ENCODE assay signal across 30 mouse cellular contexts in the genomic region with DNA sequence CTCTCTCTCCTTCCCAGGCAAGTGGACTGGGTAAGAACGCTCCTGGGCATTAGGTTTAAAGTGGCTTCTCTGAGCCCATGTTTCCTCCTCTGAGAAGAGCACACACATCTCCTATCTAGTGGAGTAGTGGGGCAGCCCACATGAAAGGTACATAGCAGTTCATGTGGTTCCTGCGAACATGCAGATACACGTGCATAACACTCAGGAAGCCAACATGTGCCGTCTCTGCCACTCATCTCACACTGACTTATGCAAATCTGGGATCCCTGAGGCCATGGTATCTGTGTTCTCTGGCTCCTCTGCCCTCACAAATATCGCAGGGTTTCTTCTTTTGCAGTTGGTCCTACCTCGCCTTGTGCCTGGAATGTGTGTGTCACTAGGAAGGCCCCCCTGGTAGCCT. TPM values are rescaled to one million over a fixed set of nuclear protein-coding genes. Genes with fewer than 3 reads are reported as not detected.
DNase-seq lines count a peak whose midpoint lies in the region; ATAC-seq and TF ChIP-seq lines count a peak whose summit lies in the region.
"Had no signal": no experiment of that assay in that cellular context is flagged by ENCODE, and none has a peak within 500 bp of the region (broad histone marks: within the 10 kb centered on the region; RNA-seq: fewer than 3 reads in every experiment).

No protein-coding gene starts in this region.

- ATAC-seq in activated CD4-positive, CD25-positive, alpha-beta regulatory T cell, adult 4 months = peak; percentile 70
- ATAC-seq: forebrain, embryonic 14.5 days; intestine, postnatal 0 days; midbrain, embryonic 16.5 days had no signal

- no peak for TF ChIP-seq CTCF in thymus, adult 2 months (IDR thresholded peaks at IDR 0.05; ENCODE audit: borderline replicate concordance, control insufficient read depth, extremely low read depth, insufficient read depth, low read length, poor library complexity)

- H3K4me1 ChIP-seq in thymus, adult 2 months (replicated peaks; ENCODE audit: control insufficient read depth, insufficient read depth, low read length) = peaks cover 30% of the 10 kb centered on the region
- H3K4me1 ChIP-seq: embryonic facial prominence, embryonic 15.5 days; hindbrain, embryonic 15.5 days; kidney, embryonic 15.5 days; limb, embryonic 15.5 days; neural tube, embryonic 15.5 days had no signal

- H3K27ac ChIP-seq in thymus, adult 2 months (ENCODE audit: control insufficient read depth, insufficient read depth, low read length) = no peak overlapping the region
- H3K27ac ChIP-seq: embryonic facial prominence, embryonic 15.5 days; heart, adult 2 months; heart, embryonic 13.5 days; hindbrain, embryonic 15.5 days; kidney, embryonic 15.5 days; left cerebral cortex, adult 2 months; limb, embryonic 15.5 days; liver, embryonic 15.5 days; macrophage; neural tube, embryonic 15.5 days had no signal

- WGBS in thymus, adult 2 months = 11% methylated on average over 6 of the region's 6 CpGs

- H3K27me3 ChIP-seq in thymus, adult 2 months (ENCODE audit: control insufficient read depth, insufficient read depth, low read length) = no peaks in the 10 kb centered on the region
- H3K27me3 ChIP-seq: embryonic facial prominence, embryonic 15.5 days; heart, embryonic 13.5 days; hindbrain, embryonic 15.5 days; kidney, embryonic 15.5 days; limb, embryonic 15.5 days; liver, embryonic 15.5 days; neural tube, embryonic 15.5 days had no signal

- no peak for TF ChIP-seq POLR2A in thymus, adult 2 months (IDR thresholded peaks at IDR 0.05; ENCODE audit: control insufficient read depth, extremely low read depth, insufficient read depth, low read length, poor library complexity)

- no peak overlapping the region for H3K4me3 ChIP-seq in thymus, adult 2 months (ENCODE audit: control insufficient read depth, insufficient read depth, low read length)
- H3K4me3 ChIP-seq: embryonic facial prominence, embryonic 15.5 days; heart, adult 2 months; heart, embryonic 13.5 days; hindbrain, embryonic 15.5 days; kidney, embryonic 15.5 days; left cerebral cortex, adult 2 months; limb, embryonic 15.5 days; liver, embryonic 15.5 days; neural tube, embryonic 15.5 days had no signal

- peaks cover 15% of the 10 kb centered on the region; the same call in 1 of the 2 replicates for H3K36me3 ChIP-seq in thymus, adult 2 months (ENCODE audit: control insufficient read depth, insufficient read depth, low read length)

- peak; percentile 36 for DNase-seq in thymus, adult 2 months
- DNase-seq in thymus, adult 18-20 months = no peak
- peak; percentile 85 for DNase-seq in thymus, postnatal 0 days (ENCODE audit: low spot score)
- no peak for DNase-seq in right cerebral cortex, postnatal 10 days (ENCODE audit: low spot score in 2 of 2)
- no peak for DNase-seq in adrenal gland, postnatal 4 days (ENCODE audit: low spot score in 2 of 2)
- no peak for DNase-seq in gastrocnemius, adult 8-10 months (ENCODE audit: low spot score in 2 of 2)
- DNase-seq: adrenal gland, adult 2 months; B cell, adult 2 months; cerebellum, adult 2 months; cerebellum, postnatal 25 days; heart, postnatal 14 days; kidney, postnatal 4 days; left cerebral cortex, postnatal 4 days had no signal

RNA-seq across cellular contexts. Expression of a gene that starts 32.6 kb away (rescaled TPM):
- 899 TPM in 2 replicates for polyA plus RNA-seq in thymus, adult 2 months (2012; rRNA removed)
- polyA plus RNA-seq in activated CD4-positive, CD25-positive, alpha-beta regulatory T cell, adult 4 months (2017; shearing (Covaris generic)) = 100 to 1,000 TPM in 1 of 2 experiments, 10 to 100 TPM in 1; 80.4 to 102 TPM
- polyA plus RNA-seq in thymus, postnatal 0 days (2015; fragmentation: Nextera tagmentation; extraction: Ambion mirVana) = 50.2 and 68.3 TPM in 2 replicates
- 100 to 1,000 TPM; 108 to 111 TPM for total RNA-seq in adrenal gland, postnatal 4 days (2021)
- 100 to 1,000 TPM in 1 of 4 experiments, 10 to 100 TPM in 3; 64.8 to 105 (median 72.5) TPM for total RNA-seq in gastrocnemius, adult 8-10 months (2022)

RNA-seq across cellular contexts. Expression of a gene that starts 40.0 kb away (rescaled TPM):
- 4.4 and 5.3 TPM in 2 replicates for polyA plus RNA-seq in thymus, adult 2 months (2012; rRNA removed)
- polyA plus RNA-seq in activated CD4-positive, CD25-positive, alpha-beta regulatory T cell, adult 4 months (2017; shearing (Covaris generic)) = not detected
- 0.57 and 0.75 TPM in 2 replicates for polyA plus RNA-seq in thymus, postnatal 0 days (2015; fragmentation: Nextera tagmentation; extraction: Ambion mirVana)
- under 1 TPM in 1 of 2 experiments, not detected in 1; 0.53 TPM for total RNA-seq in adrenal gland, postnatal 4 days (2021)
- total RNA-seq in gastrocnemius, adult 8-10 months (2022) = not detected
- total RNA-seq: adrenal gland, adult 2 months; gastrocnemius, postnatal 36 days; heart, adult 2 months; heart, postnatal 14 days; layer of hippocampus, postnatal 10 days; left cerebral cortex, adult 2 months; left cerebral cortex, postnatal 4 days had no signal
- polyA plus RNA-seq: cerebellum, adult 2 months; forebrain, embryonic 14.5 days; heart, adult 2 months; hindbrain, embryonic 15.5 days; macrophage; midbrain, embryonic 16.5 days; neural tube, embryonic 15.5 days had no signal

RNA-seq across cellular contexts. Expression of a gene that starts 51.7 kb away (rescaled TPM):
- 0.82 and 2.7 TPM in 2 replicates for polyA plus RNA-seq in thymus, adult 2 months (2012; rRNA removed)
- not detected for polyA plus RNA-seq in activated CD4-positive, CD25-positive, alpha-beta regulatory T cell, adult 4 months (2017; shearing (Covaris generic))
- polyA plus RNA-seq in thymus, postnatal 0 days (2015; fragmentation: Nextera tagmentation; extraction: Ambion mirVana) = not detected in 2 replicates
- total RNA-seq in adrenal gland, postnatal 4 days (2021) = 10 to 100 TPM in 1 of 2 experiments, 1 to 10 TPM in 1; 6.0 to 90.1 TPM
- not detected for total RNA-seq in gastrocnemius, adult 8-10 months (2022)
- total RNA-seq: adrenal gland, adult 2 months; gastrocnemius, postnatal 36 days; heart, adult 2 months; heart, postnatal 14 days; layer of hippocampus, postnatal 10 days; left cerebral cortex, adult 2 months; left cerebral cortex, postnatal 4 days had no signal
- polyA plus RNA-seq: cerebellum, adult 2 months; embryonic facial prominence, embryonic 15.5 days; forebrain, embryonic 14.5 days; heart, adult 2 months; heart, embryonic 13.5 days; hindbrain, embryonic 15.5 days; intestine, postnatal 0 days; limb, embryonic 15.5 days; lung, embryonic 16.5 days; macrophage; midbrain, embryonic 16.5 days; neural tube, embryonic 15.5 days had no signal

Comparison
In these comparisons a context has a peak if more than half of its experiments do, and no peak if none do; other contexts are left out.
1. DNase-seq: peak in thymus, adult 2 months (single experiment) and thymus, postnatal 0 days (single experiment); none in thymus, adult 18-20 months (0 of 2), right cerebral cortex, postnatal 10 days (0 of 2), adrenal gland, postnatal 4 days (0 of 2) and gastrocnemius, adult 8-10 months (0 of 2).